Mouse (Mus musculus) C2C12 (cell line): ENCODE measurements around the gene Phf13. TPM values are rescaled to one million over a fixed set of nuclear protein-coding genes. Genes with fewer than 3 reads are reported as not detected.

Source experiments
- H3K27me3 ChIP-seq: one replicate; pipeline ENCODE4 v1.6.1; 2011; ENCODE audit not compliant: control insufficient read depth, insufficient read depth, insufficient read length
- H3K36me3 ChIP-seq: one replicate; pipeline ENCODE4 v1.6.1; 2011; ENCODE audit not compliant: control insufficient read depth, insufficient read depth
- H3K4me3 ChIP-seq: one replicate; pipeline ENCODE4 v1.5.1; 2011; ENCODE audit warnings: mild to moderate bottlenecking, control low read depth; ENCODE audit not compliant: poor library complexity, insufficient read depth, severe bottlenecking
- H3K79me2 ChIP-seq: one replicate; pipeline ENCODE4 v1.6.1; 2011; ENCODE audit not compliant: control insufficient read depth, insufficient read depth
- H3K79me3 ChIP-seq: one replicate; pipeline ENCODE4 v1.6.1; 2011; ENCODE audit warnings: low read depth, control low read depth
- H3ac ChIP-seq: one replicate; pipeline ENCODE3; 2011; ENCODE audit warnings: low read depth; ENCODE audit not compliant: control insufficient read depth, insufficient read length
- CEBPB ChIP-seq: IDR thresholded peaks from one replicate; pipeline ENCODE4 v1.6.1; 2011; ENCODE audit warnings: low read depth, mild to moderate bottlenecking, control low read depth, moderate library complexity
- CTCF ChIP-seq: IDR thresholded peaks from one replicate; pipeline ENCODE4 v1.5.1; 2011; ENCODE audit not compliant: control insufficient read depth, insufficient read depth, insufficient read length
- FOSL1 ChIP-seq: IDR thresholded peaks from one replicate; pipeline ENCODE4 v1.8.0; 2011; ENCODE audit warnings: mild to moderate bottlenecking, low read length; ENCODE audit not compliant: poor library complexity, insufficient read depth, severe bottlenecking
- MAX ChIP-seq: IDR thresholded peaks from one replicate; pipeline ENCODE4 v1.6.1; 2011; ENCODE audit warnings: mild to moderate bottlenecking, control low read depth
- MYOD1 ChIP-seq: IDR thresholded peaks from one replicate; pipeline ENCODE4 v1.6.1; 2011; ENCODE audit warnings: low read depth; ENCODE audit not compliant: control insufficient read depth, insufficient read length
- MYOG ChIP-seq: IDR thresholded peaks from one replicate; pipeline ENCODE4 v1.6.1; 2011; ENCODE audit not compliant: control insufficient read depth, insufficient read length; ENCODE audit errors: extremely low read depth
- USF1 ChIP-seq: IDR thresholded peaks from one replicate; pipeline ENCODE4 v1.6.1; 2011; ENCODE audit warnings: low read depth, mild to moderate bottlenecking, control low read depth, moderate library complexity
- polyA plus RNA-seq: library from polyadenylated mRNA; unstranded; fragments of >200 nt; fragmentation: generic; extraction: Trizol; gene quantifications from one replicate; pipeline ENCODE4 v1.2.1, GENCODE M21; 2012; ENCODE audit warnings: missing spikeins

The Phf13 gene
- polyA plus RNA-seq, 1 experiment, result 18.8 TPM

DNA sequence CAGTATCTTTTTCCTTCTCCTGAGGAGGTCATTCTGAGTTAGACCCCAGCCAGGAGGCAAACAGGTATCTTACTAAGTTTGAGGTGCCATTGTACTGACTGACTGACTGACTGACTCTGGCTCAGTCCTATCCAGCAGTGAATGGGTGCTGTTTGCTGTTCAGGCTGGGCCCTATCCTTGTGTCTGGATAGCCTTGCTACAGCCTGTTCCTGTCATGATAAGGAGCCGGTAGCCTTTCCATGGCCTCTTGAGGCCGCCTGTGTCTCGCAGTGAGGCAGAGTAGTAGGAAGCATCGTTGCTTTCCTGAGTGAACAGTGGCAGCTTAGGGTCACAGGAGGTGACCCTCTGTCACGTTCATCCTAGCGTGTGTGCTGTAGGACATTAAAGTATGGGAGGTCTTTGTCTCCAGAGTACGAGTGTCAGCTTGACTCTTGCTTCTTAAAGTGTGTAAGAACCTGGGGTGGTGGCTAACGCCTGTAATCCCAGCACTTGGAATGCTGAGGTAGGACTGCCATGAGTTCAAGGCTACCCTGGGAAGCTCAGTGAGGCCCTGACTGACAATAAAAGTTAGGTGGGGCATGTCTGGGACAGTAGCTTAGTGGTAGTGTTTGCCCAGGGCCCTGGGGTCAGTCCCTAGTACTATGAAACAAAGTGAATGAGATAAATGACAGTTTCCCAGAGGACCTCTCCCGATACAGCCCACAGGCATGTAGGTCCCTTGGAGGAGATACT is 38.3 kb downstream of the Phf13 start:
- Histone ChIP-seq H3K27me3 (no peaks in the 10 kb centered on the region), H3K79me3 (no peaks in the 10 kb centered on the region), H3K79me2 (no peaks in the 10 kb centered on the region), H3K4me3 (no peak overlapping the region), H3ac (no peak overlapping the region), H3K36me3 (peaks cover 80% of the 10 kb centered on the region)
- no peak for TF ChIP-seq CEBPB
- TF ChIP-seq MYOD1, result no peak
- TF ChIP-seq MYOG, result no peak

DNA sequence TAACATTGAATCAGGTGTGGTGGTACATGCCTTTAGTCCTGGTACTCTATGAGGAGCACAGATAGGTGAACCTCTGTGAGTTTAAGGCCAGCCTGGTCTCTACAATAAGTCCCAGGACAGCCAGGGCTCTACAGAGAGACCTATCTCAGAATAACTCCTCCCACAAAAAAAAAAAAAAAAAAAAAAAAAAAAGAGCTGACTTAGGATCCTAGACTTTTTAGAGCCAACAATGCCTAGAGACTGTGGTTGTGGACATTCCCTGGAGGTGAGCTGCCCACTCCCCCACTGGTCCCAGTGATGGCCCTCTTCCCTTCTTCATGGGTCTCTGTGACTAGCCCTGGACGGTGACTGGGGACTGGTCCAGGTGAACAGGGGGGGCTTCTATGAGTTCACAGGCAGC is 40.3 kb downstream of the Phf13 start:
- Histone ChIP-seq H3K27me3 (no peaks in the 10 kb centered on the region), H3K36me3 (peaks cover 80% of the 10 kb centered on the region), H3K79me3 (no peaks in the 10 kb centered on the region), H3K79me2 (no peaks in the 10 kb centered on the region), H3K4me3 (no peak overlapping the region), H3ac (no peak overlapping the region)
- TF ChIP-seq MAX (no peak), MYOD1 (no peak), USF1 (no peak), CEBPB (no peak), FOSL1 (no peak), MYOG (no peak), CTCF (no peak)

GRCm38 (mm10) chr4:151953209-151953608 is 42.8 kb downstream of the Phf13 start:
- Histone ChIP-seq H3K79me2 (peaks cover 16% of the 10 kb centered on the region), H3K4me3 (no peak overlapping the region), H3K27me3 (no peaks in the 10 kb centered on the region), H3ac (no peak overlapping the region), H3K36me3 (peaks cover 59% of the 10 kb centered on the region), H3K79me3 (peaks cover 5% of the 10 kb centered on the region)
- no peak for TF ChIP-seq MAX
- no peak for TF ChIP-seq USF1
- TF ChIP-seq MYOD1, result no peak
- TF ChIP-seq MYOG, result no peak

GRCm38 (mm10) chr4:151948497-151949471 is 47.3 kb downstream of the Phf13 start:
- Histone ChIP-seq H3K27me3 (no peaks in the 10 kb centered on the region), H3K79me2 (peaks cover 57% of the 10 kb centered on the region), H3K36me3 (peaks cover 34% of the 10 kb centered on the region), H3ac (no peak overlapping the region), H3K79me3 (peaks cover 34% of the 10 kb centered on the region), H3K4me3 (no peak overlapping the region)
- TF ChIP-seq MYOG, result no peak
- TF ChIP-seq USF1, result no peak
- TF ChIP-seq MYOD1, result no peak
- no peak for TF ChIP-seq FOSL1
- TF ChIP-seq MAX, result no peak
- TF ChIP-seq CTCF, result no peak
- TF ChIP-seq CEBPB, result no peak

DNA sequence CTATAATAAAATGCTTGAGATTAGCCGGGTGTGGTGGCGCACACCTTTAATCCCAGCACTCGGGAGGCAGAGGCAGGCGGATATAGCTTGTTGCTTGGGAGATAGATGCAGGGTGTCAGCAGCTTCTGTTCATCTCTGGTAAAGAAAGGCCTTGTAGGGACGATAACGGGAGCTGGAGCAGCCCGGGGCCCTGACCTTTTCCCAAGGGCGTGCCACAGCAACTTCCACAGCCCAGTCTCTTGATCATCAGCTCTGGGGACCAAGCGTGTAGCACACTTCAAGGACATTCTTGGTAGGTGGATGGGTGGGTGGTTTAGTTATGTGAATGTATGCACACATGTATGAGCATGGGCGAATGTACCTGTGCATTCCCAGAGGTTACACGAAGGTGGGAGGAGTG is 49.8 kb downstream of the Phf13 start:
- H3K36me3 ChIP-seq, result peaks cover 11% of the 10 kb centered on the region
- peaks cover 71% of the 10 kb centered on the region for H3K79me2 ChIP-seq
- TF ChIP-seq USF1 (no peak), MYOD1 (no peak)
- no peak overlapping the region for H3K4me3 ChIP-seq
- H3K27me3 ChIP-seq, result no peaks in the 10 kb centered on the region
- H3ac ChIP-seq, result no peak overlapping the region
- H3K79me3 ChIP-seq, result peaks cover 48% of the 10 kb centered on the region

Other genes with a start within 250 kb of the Phf13 start
- 21.7 TPM for gene Camta1, start 134.4 kb downstream of the Phf13 start, polyA plus RNA-seq
- 61.5 TPM for gene Dnajc11, start 62.6 kb downstream of the Phf13 start, polyA plus RNA-seq
- 32.8 TPM for gene Thap3, start 7.3 kb downstream of the Phf13 start, polyA plus RNA-seq
- 36.2 TPM for gene Klhl21, start 12.5 kb upstream of the Phf13 start, polyA plus RNA-seq
- 8.6 TPM for gene Zbtb48, start 31.4 kb upstream of the Phf13 start, polyA plus RNA-seq
- 0.27 TPM for gene Tas1r1, start 42.3 kb upstream of the Phf13 start, polyA plus RNA-seq
- 39.7 TPM for gene Nol9, start 43.1 kb upstream of the Phf13 start, polyA plus RNA-seq
- 17.5 TPM for gene Plekhg5, start 76.2 kb upstream of the Phf13 start, polyA plus RNA-seq
- 0.95 TPM for gene Tnfrsf25, start 119.7 kb upstream of the Phf13 start, polyA plus RNA-seq
- 0.97 TPM for gene Espn, start 156.1 kb upstream of the Phf13 start, polyA plus RNA-seq
- gene Hes2, start 162.6 kb upstream of the Phf13 start, polyA plus RNA-seq, result not detected
- gene Acot7, start 181.9 kb upstream of the Phf13 start, polyA plus RNA-seq, result 344 TPM